Mouse (Mus musculus) A20 (cell line): Measurements from ENCODE around the gene Pagr1a.

Experiments
- DNase-seq: peaks from one replicate; pipeline ENCODE4 v3.0.0-alpha.2; 2011; ENCODE audit warnings: low read depth, low spot score

Gene Pagr1a

DNA sequence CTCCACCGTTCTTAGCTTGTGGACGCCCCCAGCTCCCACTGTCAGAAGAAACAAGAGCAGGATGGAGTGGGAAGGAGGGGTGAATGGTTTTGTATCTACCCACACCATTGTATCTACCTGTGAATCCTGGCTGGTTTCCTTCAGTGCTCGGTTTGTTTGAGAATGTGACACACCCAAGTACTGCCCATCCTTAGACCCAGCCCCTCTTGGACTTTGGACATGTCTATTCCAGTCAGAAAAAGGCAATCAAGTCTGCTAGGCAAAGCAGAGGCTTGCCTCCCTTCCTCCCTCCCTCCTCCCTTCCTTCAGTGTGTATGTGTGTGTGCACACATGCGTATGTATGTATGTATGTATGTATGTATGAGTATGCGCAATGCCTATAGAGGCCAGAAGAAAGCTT is 13.5 kb downstream of the Pagr1a start:
- no peak for DNase-seq

DNA sequence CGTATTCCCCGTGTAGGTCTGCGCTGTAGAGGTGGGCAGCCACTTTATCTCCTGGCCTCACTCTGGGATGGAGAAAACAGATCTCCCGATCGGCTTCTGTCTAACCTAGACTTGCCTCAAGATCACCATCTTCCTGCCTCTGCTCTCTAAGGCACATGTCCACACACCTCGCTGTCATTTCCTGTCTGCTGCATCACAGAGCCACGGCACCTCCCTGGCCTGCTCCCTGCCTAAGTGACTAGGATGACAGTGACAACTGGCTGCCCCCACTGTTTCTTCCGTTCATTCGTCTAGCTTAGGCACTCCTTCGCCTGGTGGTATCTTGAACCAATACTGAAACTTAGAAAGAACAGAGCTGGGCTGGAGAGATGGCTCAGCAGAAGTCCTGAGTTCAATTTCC is 17.6 kb downstream of the Pagr1a start:
- no peak for DNase-seq

DNA sequence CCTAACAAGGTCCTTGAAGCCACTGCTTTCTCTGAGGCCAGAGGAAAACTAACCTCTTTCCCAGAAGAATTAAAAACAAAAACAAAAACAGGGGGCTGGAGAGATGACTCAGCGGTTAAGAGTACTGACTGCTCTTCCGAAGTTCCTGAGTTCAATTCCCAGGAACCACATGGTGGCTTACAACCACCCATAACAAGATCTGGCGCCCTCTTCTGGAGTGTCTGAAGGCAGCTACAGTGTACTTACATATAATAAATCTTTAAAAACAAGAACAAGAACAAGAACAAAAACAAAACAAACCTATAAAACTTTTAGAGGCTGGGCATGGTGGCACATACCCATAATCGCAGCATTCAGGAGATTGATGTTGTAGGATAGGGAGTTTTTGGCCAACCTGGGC is 20.7 kb downstream of the Pagr1a start:
- no peak for DNase-seq

DNA sequence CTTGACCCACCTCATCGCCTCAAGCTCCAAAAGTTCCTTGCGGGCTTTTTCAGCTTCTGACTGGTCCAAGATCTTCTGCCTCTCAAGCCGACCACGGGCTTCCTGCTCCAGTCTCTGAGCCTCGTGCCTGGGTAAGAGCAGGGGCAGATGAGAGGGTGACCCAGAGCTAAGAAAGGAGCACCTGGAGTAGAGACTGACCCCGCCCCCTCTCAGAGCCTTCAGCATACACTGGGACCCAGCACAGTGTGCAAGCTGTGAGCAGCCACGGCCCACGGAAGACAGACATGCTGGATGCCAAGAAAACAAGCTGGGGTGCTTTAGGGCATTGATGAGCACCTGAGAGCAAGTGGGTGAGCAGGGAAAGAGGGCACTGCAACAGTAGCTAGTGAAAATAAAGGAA is 28.3 kb downstream of the Pagr1a start:
- DNase-seq: no peak

DNA sequence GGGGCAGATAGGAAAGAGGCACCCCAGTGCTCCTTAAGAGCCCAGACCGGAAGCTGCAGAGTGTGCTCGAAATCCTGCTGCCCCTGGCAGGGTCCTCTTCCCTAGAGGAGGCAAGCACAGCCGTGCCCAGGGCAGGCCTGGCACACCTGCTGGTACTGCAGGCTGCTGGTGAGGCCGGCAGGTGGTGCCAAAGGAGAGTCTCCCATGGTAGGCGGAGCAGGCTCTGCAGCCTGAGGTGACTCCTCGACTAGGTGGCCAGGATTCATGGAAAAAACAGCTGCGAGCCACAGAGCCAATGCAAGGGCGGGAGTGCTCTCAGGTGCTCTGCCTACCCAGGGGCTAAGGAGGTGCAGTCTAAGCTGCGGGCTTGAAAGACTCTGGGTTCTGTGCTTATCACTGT is 30.8 kb downstream of the Pagr1a start:
- no peak for DNase-seq

DNA sequence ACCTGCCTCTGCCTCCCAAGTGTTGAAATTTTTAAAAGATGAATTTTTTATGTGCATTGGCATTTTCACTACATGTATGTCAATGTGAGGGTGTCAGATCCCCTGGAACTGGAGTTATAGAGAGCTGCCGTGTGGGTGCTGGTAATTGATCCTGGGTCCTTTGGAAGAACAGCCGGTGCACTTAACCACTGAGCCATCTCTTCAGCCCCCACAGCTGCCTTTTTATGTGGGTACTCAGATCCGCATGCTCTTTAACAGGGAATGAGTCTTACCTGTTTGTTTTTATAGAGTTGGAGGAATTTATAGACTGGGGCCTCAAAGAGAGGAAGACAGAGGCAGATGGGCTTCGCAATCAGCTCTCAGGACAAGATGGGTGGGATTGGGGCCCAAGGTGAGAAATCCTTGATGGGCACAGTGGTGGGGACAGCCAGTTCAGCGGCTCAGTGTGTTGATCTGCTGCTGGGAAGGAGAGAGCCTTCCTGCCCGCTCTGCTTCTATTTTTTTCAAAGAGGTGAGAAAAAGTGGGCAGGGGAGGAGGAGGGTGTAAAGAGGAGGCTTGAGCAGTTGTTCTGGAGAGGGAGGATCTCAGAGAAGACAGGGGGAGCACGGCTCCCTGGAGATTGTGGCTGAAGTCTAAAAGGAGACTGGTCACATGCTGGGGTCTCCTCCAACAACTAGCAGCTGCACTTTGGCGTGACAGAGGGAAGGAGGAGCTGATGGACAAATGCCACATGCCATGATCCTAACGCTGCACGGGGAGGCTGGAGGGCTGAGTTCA is 32.3 kb downstream of the Pagr1a start:
- no peak for DNase-seq

DNA sequence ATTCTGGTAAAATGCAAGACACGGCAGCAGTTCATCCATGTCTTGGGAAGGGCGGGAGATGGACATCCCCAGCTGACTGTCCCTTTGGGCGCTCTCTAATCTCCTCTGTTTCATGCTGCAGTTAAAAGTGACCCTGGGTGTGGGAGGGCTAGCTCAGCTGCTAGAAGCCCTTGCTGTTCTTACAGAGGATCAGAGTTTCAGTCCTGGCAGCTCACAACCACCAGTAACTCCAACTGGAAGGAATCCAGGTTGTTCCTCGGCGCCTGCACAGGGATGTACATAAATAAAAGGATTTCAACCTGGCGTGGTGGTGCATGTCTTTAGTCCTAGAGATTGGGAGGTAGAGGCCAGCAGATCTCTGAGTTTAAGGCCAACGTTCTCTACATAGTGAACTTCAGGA is 34.0 kb downstream of the Pagr1a start:
- DNase-seq: no peak

DNA sequence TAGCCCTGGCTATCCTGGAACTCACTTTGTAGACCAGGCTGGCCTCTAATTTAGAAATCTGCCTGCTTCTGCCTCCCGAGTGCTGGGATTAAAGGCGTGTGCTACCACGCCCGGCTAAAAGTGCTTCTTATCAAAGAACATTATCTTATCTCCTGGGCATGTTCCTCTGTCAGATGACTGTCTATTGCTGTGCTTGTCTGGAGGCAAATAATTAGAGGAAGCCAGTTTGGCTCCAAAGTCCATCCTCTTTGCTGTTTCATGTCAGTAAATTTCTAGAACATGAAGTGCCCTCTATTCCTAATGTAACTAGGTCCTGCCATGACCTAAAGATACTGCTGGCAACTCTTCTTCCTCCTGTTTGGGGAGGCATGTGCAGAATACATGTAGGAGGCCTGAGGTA is 35.1 kb downstream of the Pagr1a start:
- DNase-seq: no peak

DNA sequence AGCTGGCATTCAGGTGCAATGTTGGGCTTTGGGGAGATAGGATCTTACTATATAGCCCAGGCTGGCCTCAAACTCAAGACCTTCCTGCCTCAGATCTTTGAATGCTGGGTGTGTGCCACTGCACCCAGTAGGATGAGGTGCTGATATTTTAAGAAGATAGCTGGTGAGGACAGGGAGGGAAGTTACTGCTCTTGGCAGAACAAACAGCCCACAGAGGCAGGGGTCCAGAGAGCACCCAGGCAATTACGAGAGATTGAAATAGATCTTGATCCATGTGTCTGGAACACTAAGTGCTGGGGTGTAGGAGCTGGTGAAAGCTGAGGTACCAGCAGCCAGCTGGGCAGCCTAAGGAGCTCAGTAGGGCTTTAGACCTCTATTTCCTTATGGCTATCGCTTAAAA is 35.6 kb downstream of the Pagr1a start:
- no peak for DNase-seq

DNA sequence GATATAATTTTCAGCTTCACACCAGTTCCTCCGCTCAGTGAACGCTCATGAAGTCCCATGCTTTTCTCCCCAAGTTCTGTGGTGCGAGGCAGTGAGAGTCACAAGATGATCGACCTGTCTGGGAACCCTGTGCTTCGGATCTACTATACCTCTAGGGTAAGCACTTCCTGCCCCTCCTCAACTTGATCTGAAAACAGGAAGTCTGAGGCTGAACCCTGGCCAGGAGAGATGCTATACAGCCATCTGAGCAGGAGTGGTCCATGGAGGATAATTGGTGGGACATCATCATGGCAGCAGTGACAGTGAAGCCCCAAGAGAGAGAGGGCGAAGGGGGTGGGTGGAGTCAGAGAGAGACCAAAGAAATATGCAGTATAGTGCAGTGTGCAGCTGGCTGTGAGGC is 38.3 kb downstream of the Pagr1a start:
- no peak for DNase-seq

DNA sequence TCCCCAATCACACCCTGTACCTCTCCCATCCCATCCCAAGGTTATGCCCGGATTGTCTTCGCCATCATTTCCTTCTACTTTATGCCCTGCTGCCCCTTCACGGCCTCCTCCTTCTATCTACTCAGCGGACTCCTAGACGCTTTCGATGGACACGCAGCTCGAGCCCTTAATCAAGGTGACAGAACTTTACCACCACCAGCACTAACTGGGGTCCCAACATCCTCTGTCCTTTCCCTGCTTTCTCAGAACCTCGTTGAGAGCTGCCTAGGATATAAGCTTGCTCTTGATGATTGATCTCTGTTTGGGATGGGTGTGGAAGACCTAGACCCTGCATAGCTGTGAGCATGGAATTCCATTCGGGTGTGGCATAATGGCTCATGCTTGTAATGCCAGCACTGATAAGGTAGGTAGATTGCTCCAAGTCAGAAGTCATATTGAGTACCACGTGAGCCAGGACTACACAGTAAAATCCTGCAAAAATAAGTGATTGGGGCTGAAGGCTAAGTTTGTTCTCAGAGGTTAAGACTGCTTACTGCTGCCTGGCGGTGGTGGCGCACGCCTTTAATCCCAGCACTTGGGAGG is 40.2 kb downstream of the Pagr1a start:
- DNase-seq: no peak

DNA sequence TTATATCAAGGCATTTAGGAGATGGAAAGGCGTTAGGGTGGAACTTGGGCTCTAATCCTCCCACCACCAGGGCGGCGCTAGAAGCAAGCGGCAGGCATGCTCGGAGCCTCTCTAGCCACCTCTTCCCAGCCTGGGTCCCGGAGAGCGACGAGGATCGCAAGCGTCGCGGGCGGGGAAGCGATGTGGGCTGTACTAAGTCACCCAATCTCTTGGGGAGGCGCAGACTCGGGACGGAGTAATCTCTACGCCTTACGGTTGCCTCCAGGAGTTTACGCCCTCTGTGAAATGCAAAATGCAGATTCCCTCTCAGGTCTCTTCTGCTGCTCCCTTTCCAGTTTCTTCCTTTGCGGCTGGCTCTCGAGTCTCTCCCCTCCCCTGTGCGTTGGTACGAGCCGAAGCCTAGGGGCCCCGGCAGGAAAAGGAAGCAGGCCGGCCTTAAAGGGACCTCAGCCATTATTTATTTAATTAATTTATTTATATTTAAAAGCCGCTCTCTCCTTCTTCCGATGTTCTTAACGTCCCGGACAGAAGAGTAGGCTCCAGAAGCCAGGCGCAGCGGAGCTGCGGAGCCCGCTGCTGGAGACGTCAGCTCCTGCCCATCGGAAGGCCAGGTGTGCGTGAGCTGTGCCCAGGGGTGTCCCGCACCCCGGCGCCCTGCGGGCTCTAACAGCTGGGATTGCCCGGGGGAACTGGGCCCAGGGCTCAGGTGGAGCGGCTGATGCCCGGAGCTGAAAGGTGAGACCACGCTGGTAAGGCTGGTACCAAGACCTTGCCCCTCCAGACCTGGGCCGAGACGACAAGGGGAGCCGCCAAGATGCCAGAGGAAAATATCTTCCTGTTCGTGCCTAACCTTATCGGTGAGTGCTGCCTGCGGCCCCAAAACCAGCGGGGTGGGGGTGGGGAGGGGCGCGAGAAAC is 40.9 kb downstream of the Pagr1a start, which contains the start of gene Cdiptos:
TSS of gene Cdiptos (minus strand) at position 149 of the 917 bp plus-strand sequence.
- peak; percentile 97 for DNase-seq

DNA sequence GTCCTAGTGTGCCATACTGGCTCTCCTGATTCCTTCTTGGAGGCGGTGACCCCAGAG is 41.4 kb downstream of the Pagr1a start, which contains the start of gene Cdipt:
TSS of gene Cdipt (plus strand) at position 22 of the 57 bp plus-strand sequence.
- no peak for DNase-seq

DNA sequence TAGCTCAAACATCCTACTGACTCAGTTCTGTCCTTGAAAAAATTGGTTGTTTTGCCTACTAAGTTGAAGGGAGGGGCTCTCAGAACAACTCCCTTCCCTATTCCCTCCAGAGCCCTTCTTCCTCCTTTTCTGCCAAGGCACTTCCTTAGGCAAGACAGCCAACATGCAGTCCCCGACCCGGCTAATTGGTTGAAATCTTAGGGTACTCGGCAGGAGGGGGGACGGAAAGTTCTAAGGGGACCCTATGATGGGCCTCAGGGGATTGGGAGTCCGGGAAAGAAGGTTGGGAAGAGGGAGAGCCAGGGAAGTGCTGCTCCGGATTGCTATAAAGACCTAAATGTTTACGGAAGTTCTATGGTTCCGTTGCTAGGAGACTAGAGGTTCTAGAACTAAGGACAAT is 41.7 kb downstream of the Pagr1a start:
- no peak for DNase-seq

DNA sequence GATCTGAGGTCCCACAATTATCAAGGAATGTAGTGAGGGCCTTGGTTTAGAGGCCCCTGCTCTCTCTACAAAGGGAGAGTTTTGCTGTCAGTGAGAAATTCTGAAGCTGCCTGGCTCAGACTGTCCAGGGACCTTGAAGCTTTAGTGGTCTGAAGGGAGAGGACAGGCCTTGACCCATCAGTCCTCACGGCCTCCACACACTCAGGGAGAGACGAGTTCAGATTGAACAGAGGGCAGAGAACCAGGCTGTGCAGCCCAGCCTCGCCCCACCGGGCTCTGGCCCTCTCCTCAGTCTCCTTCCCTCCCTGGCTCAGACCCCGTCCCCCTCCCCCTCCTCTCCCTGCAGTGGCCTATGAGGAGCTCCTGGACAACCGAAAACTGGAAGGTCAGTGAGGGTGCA is 49.8 kb downstream of the Pagr1a start:
- DNase-seq: no peak

DNA sequence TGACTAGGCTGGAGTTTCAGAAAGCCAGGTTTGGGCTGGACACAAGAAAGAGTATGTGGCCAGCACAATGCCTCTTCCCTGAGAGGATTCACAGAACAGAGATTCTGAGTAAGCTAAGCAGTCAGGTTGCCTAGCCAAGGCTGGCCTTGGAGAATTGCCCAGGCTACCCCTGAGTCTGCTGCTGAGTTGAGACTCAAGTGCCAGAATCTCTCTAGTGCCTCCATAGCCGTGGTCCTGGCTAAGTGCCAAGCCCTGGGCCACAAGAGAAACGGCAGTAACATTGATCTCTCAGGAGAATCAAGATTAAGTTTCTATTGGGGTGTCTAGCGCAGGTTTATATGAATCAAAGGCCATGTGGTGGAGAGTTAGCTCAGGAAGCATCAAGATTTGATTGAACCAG is 51.6 kb downstream of the Pagr1a start:
- no peak for DNase-seq
